Mouse (Mus musculus): Measurements from ENCODE around the gene Zfp84. TPM values are rescaled to one million over a fixed set of nuclear protein-coding genes. Genes with fewer than 3 reads are reported as not detected.

Zfp84 gene
- total RNA-seq, 2 experiments from 2014 or later: 20.4 TPM

DNA sequence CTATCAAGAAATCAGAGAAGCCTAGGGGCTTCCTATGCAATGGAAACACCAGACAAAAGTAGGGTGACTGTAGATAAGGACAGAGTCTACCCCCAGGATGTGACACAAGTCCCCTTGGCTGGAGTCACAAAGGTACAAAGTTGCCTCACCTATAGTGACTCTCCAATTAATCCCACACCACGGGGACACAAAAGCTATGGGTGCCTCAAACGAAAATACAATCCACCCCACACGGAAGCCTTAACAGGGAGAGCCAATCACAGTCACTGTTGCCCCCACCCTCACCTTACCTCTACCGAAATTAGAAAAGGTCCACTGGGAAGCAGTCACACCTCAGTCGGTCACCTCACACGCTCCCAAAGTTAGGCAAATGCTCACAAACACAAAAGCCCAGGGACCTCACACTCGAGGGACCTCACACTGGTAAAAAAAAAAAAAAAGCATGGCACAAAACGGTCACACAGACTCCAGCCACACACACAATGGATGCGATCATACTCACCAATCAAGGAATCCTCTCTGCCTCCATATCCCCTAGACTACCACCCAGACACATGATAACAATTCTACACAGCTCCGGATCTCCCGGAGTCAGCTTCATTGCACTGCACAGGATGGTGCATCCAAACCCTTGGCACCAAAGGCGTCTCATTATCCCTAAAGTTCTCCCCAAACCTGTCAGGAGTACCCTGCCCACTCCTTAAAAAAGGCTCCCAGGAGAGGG, 46.9 kb downstream of the Zfp84 start:
- DNase-seq (ENCODE audit: low spot score in 2 of 2): no peak

DNA sequence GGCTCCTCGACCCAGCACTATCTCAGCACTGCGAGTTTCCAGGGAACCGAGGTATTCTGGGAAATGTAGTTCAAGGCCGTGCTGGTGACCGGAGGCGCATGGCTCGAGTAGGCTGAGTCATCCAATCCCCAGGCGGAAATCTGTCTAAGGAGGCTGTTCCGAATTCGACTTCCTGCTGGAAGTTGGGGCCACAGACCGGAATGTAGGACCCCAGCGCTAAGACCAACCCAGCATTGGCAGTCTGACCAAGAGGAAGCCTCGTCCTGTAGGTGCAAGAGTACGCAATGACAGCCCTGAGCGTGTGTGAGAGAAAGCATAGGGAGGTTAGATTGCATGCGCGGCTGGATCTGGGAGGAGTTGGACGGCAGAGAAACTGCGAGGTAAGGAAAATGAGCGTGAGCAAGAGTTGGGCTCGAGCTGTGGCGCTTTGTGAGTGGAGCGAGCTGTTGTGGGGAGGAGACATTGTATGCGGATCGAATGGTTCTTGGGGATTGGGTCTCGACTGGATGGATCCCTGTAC, 47.6 kb downstream of the Zfp84 start, which contains the start of gene Zfp790:
TSS of gene Zfp790 (plus strand) at position 205 of the 520 bp plus-strand sequence.
- peak; percentile 91 to 96 for DNase-seq (ENCODE audit: low spot score in 2 of 2)

DNA sequence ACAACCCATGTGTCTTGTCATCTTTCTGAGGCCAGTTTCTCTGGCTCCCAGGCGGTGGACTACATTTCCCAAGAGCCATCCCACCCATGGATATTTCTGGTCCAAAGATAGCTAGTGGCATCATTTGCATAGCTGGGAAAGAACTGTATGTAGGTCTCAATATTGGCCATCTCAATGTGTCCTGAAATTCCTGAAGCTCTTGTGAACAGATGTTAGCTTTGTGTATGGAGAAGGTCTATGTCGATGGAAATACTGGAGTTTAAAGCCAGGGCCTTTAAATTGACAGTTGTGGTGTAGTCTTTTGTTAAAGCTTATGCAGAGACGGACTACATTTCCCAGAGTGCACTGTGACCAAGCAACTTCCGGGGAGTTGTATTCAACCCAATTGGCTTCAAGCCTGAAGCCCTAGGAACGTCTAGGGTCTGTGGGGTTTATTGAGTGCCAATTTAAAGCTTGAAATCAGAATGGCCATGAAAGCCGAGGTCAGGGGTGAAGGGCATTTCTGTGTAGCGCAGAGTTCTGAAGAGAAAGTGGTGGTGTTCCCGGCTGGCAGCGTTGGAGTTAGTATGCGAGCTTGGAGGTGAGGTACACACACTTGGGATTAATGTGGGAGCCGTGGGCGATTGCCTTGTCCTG, 50.4 kb downstream of the Zfp84 start:
- peak; percentile 75 to 90 for DNase-seq (ENCODE audit: low spot score in 2 of 2)

DNA sequence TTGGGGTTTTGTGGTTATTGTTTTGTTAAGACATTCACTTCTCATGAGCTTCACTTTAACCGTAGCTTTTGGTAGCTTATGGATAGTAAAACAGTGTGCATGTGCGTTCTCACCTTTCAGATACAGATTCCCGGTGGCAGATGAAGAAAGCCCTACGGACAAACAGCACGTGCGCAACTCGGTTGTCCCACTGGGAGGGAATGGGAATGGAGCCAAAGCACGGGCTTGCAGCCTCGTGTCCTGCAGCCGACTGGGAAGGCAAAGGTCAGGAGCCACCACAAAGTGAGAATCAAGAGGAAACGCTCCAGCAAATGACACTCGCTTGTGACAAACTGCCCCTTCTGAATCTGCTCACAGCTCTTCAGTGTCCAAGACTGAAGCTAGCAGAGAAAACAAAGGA, 59.6 kb downstream of the Zfp84 start:
- DNase-seq (ENCODE audit: low spot score in 2 of 2): no peak

Small RNAs within 50 kb of the gene (microRNA-seq; reads per million reads assigned to microRNA genes)
- 2.7 to 3.7 reads per million in 2 experiments for gene Mir1964

Other genes with a start within 250 kb of the Zfp84 start
- gene Sipa1l3, start 249.9 kb upstream of the Zfp84 start, total RNA-seq (2021): 100 to 1,000 TPM; 219 to 232 TPM
- under 1 TPM in 1 of 2 experiments, not detected in 1; 0.15 TPM for gene Catsperg2, start 41.5 kb upstream of the Zfp84 start, total RNA-seq (2021)
- gene Zfp30, start 15.4 kb downstream of the Zfp84 start, total RNA-seq (2021): 10 to 100 TPM; 10.3 to 10.6 TPM
- 10 to 100 TPM; 21.1 to 23.7 TPM for gene Zfp790, start 47.6 kb downstream of the Zfp84 start, total RNA-seq (2021)
- gene Zfp940, start 85.1 kb downstream of the Zfp84 start, total RNA-seq (2021): 10 to 100 TPM; 14.2 to 18.9 TPM
- gene Zfp420, start 91.4 kb downstream of the Zfp84 start, total RNA-seq (2021): 10 to 100 TPM; 17.4 to 21.0 TPM
- gene Zfp27, start 138.0 kb downstream of the Zfp84 start, total RNA-seq (2021): 10 to 100 TPM; 19.7 to 19.8 TPM
- gene Zfp383, start 139.7 kb downstream of the Zfp84 start, total RNA-seq (2021): 10 to 100 TPM in 1 of 2 experiments, 1 to 10 TPM in 1; 8.0 to 10.0 TPM
- gene Zfp74, start 185.5 kb downstream of the Zfp84 start, total RNA-seq (2021): 10 to 100 TPM; 15.4 to 18.1 TPM
- gene Zfp568, start 215.4 kb downstream of the Zfp84 start, total RNA-seq (2021): 1 to 10 TPM; 3.5 to 4.5 TPM

All from layer of hippocampus, adult 18-20 months (tissue).